8 mouse cellular contexts compared by ENCODE assay signal in genomic region chr10:119614726-119615125, GRCm38 (mm10).
A peak's percentile ranks its signal among the peaks of the same experiment; 100 is the strongest.
DNase-seq lines count a peak whose midpoint lies in the region; ATAC-seq lines count a peak whose summit lies in the region.

No protein-coding gene starts in this region.

- ATAC-seq in kidney, embryonic 15.5 days (replicated peaks; ENCODE audit: low FRiP score): 0 out of 2 replicates have a peak, but pooled peaks have one; percentile 40
- 0 out of 2 replicates have a peak, but pooled peaks have one; percentile 54 for ATAC-seq in heart, embryonic 12.5 days (ENCODE audit: insufficient number of reproducible peaks, low FRiP score)
- ATAC-seq in lung, embryonic 16.5 days (ENCODE audit: low read depth): peak; percentile 47

- WGBS in kidney, embryonic 15.5 days: 45% methylated on average over 7 of the region's 7 CpGs
- WGBS in heart, embryonic 12.5 days: 37% methylated on average over 7 of the region's 7 CpGs
- 30% methylated on average over 7 of the region's 7 CpGs for whole genome bisulfite sequencing in lung, embryonic 16.5 days

- H3K36me3 ChIP-seq in kidney, embryonic 15.5 days: no peaks in the 10 kb centered on the region
- H3K36me3 ChIP-seq in heart, embryonic 12.5 days: no peaks in the 10 kb centered on the region
- H3K36me3 ChIP-seq in lung, embryonic 16.5 days (ENCODE audit: control insufficient read depth, insufficient read depth, low read length): no peaks in the 10 kb centered on the region

- H3K27me3 ChIP-seq in kidney, embryonic 15.5 days: no peaks in the 10 kb centered on the region
- H3K27me3 ChIP-seq in heart, embryonic 12.5 days (replicated peaks): no peaks in the 10 kb centered on the region
- H3K27me3 ChIP-seq in lung, embryonic 16.5 days (ENCODE audit: control insufficient read depth, insufficient read depth, low read depth, low read length): no peaks in the 10 kb centered on the region

- H3K4me3 ChIP-seq in kidney, embryonic 15.5 days (replicated peaks): peak overlapping the region; percentile 24
- no peak overlapping the region for H3K4me3 ChIP-seq in heart, embryonic 12.5 days
- H3K4me3 ChIP-seq in lung, embryonic 16.5 days (ENCODE audit: low read length): peak overlapping the region; percentile 29

- peak overlapping the region; percentile 79 for H3K27ac ChIP-seq in kidney, embryonic 15.5 days
- H3K27ac ChIP-seq in heart, embryonic 12.5 days (ENCODE audit: poor library complexity, severe bottlenecking): peak overlapping the region; percentile 59
- peak overlapping the region; percentile 60 for H3K27ac ChIP-seq in lung, embryonic 16.5 days (ENCODE audit: low read length)

- H3K9ac ChIP-seq in kidney, embryonic 15.5 days: no peak overlapping the region
- no peak overlapping the region; the same call in 1 of the 2 replicates for H3K9ac ChIP-seq in heart, embryonic 12.5 days
- H3K9ac ChIP-seq in lung, embryonic 16.5 days (ENCODE audit: low read length): no peak overlapping the region

- peaks cover 31% of the 10 kb centered on the region for H3K4me1 ChIP-seq in kidney, embryonic 15.5 days
- H3K4me1 ChIP-seq in heart, embryonic 12.5 days (replicated peaks): peaks cover 21% of the 10 kb centered on the region
- H3K4me1 ChIP-seq in lung, embryonic 16.5 days (replicated peaks; ENCODE audit: control insufficient read depth, insufficient read depth, low read length): peaks cover 20% of the 10 kb centered on the region

- DNase-seq in adrenal gland, adult 2 months: peak; percentile 10
- no peak for DNase-seq in adrenal gland, postnatal 25 days
- no peak for DNase-seq in kidney, adult 11 months
- no peak for DNase-seq in layer of hippocampus, adult 11-12 months (ENCODE audit: low spot score)
- DNase-seq in right cerebral cortex, postnatal 10 days (ENCODE audit: low spot score in 2 of 2): no peak

- H3K4me2 ChIP-seq in kidney, embryonic 15.5 days: peak overlapping the region; percentile 47
- H3K4me2 ChIP-seq in heart, embryonic 12.5 days: peak overlapping the region; percentile 59
- peak overlapping the region; percentile 47 for H3K4me2 ChIP-seq in lung, embryonic 16.5 days (ENCODE audit: low read depth, low read length)

- H3K9me3 ChIP-seq in kidney, embryonic 15.5 days (replicated peaks): no peaks in the 10 kb centered on the region
- no peaks in the 10 kb centered on the region for H3K9me3 ChIP-seq in heart, embryonic 12.5 days (replicated peaks)
- H3K9me3 ChIP-seq in lung, embryonic 16.5 days (ENCODE audit: control insufficient read depth, low read length): no peaks in the 10 kb centered on the region
